Mouse (Mus musculus) c-Kit-positive CD71-positive TER-119-negative erythroid progenitor cells, embryonic 14.5 days (primary cell): ENCODE measurements at regions not wholly inside any gene's neighbourhood (a gene's known extent, or its start where the extent isn't known, plus 50 kb on each side); places are given as distances from the start of the nearest gene placed in this dataset.

ENCODE experiments used
- DNase-seq: peaks from one replicate; pipeline ENCODE4 v3.0.0-alpha.2; 2013; ENCODE audit warnings: low read depth

DNA sequence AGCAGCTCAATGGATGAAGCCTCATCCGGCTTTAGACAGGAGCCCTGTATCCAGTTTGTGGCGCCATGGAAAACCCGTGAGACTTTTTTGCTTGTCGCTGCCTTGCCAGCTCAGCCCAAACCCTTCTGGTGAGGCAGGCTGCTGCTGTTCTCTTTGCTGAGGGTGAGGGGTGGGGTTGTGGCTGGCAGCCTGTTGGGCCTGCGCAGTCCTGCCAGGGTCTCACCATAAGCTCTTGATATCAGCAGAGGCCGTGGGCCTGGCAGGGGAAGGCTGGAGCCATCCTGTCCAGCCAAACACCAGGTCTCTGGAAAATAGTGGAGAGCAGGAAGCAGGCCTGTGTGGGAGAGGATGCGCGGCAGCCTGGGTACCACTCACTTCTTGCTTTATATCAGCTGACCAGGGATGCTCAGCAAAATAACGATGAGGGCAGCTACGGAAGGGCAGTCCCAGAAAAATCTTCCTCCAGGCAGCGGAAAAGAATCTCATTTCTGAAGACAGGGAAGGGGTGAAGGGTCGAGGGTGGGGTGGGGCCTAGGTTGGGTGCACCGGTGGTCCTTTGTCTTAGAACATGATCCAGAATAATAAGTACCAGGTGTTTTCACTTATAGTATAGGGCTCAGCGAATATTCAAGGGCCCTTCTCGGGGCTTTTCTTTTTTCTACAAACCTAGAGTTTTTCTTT is 73.4 kb upstream of the Medag start:
- no peak for DNase-seq

GRCm38 (mm10) chr5:149338697-149339078 is 72.9 kb upstream of the Medag start:
- no peak for DNase-seq

DNA sequence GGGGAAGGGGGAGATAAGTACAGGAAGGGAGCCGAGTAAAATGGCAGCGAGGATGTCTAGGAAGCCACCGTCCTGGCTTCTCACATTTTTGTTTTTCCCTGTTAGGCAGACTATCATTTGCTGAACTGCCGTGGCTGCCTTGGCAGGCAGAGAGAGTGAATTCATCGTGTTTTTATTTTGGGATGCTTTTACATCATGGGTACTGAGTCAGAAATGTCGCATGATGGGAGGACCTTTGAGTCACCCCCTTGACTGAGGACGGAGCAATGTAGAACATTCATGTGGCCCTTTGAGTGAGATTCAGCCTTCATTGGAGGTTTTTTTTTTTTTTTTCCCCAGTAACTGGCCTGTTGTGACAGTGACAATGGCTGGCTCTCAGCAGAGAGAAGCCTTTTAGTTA is 71.2 kb upstream of the Medag start:
- DNase-seq: no peak

DNA sequence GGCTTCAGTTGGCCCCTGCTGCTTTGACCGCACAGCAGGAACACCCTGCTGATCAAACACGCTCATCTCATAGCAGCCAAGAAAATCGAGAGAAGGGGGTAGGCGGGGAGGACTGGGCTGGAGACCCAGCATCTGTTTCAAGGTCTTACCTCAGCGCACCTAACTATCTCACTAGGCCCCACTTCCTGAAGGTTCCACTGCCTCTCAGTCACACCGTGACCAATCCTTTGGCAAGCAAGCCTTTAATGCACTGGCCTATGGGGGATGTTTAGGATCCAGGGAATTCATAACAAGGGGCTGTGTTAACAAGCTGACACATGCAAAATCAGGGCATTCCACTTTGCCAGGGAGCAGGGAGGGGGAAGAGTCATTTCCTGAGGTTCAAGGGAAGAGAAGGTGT is 70.1 kb upstream of the Medag start:
- no peak for DNase-seq

DNA sequence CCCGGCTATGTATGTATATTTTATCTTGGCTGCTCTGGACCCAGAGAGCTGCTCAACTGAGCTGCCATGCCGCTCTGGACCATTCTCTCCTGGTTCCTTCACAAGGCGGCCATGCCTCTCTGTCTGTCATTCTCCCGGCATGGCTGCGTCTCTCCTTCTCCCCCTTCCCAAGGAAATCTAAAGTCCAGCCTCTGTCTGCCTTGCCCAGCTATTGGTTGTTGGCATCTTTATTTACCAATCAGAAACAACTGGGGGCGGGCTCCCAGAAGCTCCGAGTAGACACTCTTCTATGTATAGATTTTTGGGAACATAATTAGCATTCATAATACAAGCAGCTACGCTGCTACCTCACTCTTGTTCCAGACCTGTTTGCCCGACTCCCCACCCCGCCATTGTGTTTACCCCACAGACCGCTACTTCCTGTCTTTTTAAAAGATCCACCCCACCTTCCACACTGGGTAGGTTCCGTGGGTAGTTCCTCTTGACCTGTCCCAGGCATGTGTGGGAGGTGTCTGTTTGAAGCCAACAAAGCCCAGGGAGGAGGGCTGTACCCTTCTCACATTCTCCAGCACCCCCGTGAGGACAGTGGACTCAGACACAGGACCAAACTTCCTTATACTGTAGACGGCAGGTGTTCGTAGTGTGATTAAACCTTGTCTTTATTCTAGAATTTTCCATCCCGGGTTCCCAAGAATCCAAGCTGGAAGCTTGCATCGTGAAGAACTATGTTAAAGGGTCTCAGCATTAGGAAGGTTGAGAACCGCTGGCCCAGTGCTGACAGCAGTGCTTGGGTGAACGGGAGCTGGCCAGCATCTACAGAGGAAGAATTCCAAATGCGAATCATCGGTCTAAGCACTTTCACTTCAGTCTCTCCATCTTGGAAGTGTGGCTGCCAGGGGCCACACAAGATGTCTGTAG is 67.7 kb upstream of the Medag start:
- no peak for DNase-seq

- no peak for DNase-seq
Measured at GRCm38 (mm10) chr5:149344528-149344855, 67.1 kb upstream of the Medag start.

- DNase-seq: no peak
Measured at GRCm38 (mm10) chr5:149345161-149345560, 66.4 kb upstream of the Medag start.

DNA sequence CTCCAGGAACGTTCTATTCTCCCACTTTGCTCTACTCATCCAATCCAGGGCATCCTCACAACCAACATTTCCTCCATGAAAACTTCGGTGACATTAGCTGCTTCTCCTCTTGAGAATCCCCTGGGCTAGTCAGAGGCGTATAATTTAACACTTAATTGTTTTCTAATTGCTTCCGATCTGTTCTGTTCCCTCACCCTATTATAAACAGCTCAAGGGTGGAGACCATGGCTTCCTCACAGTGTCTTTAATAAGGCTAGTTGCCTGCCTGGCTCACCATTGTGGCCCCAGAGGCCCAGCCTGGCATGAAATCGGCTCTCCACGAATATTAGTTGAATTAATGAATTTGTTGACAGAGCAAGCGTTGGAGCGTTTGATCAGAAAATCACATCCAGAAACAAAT is 61.9 kb upstream of the Medag start:
- no peak for DNase-seq

- peak; percentile 60 for DNase-seq
Measured at GRCm38 (mm10) chr5:149353039-149353655, 58.4 kb upstream of the Medag start.

DNA sequence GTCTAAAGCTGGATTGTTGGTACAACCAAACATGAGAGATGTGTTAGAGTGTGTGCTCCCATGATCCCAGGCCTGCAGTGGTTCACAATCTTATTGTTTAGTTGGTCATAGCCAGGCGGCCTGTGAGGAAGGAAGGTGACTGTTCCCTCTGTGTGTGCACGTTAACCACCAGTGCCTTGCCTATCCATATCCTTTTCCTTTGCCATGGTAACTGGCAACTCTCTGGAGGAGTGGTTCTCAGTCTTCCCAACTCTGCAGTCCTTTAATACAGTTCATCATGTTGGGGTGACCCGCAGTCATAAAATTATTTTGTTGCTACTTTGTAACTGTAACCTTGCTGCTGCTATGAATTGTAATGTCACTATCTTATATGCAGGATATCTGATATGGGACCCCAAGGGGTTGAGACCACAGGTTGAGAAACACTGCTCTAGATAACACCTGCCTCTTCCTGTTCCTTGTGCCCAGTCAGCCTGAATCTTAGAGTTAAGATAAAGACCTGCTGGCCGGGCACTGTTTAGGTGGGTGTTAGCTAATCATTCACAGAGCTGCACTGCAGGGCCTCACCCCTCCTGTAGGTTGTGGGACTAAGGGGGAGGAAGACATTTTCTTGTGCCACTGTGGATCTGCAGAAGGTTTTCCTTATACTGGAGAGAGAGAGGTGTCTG is 57.0 kb upstream of the Medag start:
- peak; percentile 48 for DNase-seq

GRCm38 (mm10) chr5:149355131-149355530 is 56.4 kb upstream of the Medag start:
- DNase-seq: no peak

DNA sequence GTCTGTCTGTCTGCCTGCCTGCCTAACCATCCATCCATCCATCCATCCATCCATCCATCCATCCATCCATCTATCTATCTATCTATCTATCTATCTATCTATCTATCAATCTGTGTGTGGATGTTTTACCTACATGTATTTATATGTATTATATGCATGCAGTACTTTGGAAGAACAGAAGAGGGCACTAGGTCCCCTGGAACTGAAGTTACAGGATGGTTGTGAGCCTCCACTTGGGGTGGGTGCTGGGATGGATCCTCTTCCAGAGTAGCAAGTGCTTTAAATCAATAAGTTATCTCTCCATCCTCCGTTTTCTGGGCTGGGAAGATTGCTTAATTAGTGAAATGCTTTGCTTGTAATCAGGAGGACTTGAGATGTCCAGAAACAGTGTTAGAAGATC is 54.6 kb upstream of the Medag start:
- DNase-seq: no peak
